Mouse (Mus musculus) c-Kit-negative CD71-positive TER-119-positive erythroid progenitor cells, embryonic 14.5 days (primary cell): ENCODE results near the gene Vmn2r100.

Experiments
- DNase-seq: peaks from one replicate; pipeline ENCODE4 v3.0.0-alpha.2; 2013; ENCODE audit warnings: low read depth, low spot score

Gene Vmn2r100

GRCm38 (mm10) chr17:19504432-19504831, at the start of gene Vmn2r100:
Gene Vmn2r100 (plus strand): TSS chr17:19504732.
- no peak for DNase-seq

- no peak for DNase-seq
These were observed 21.7 kb upstream of the Vmn2r100 start for GRCm38 (mm10) chr17:19482866-19483265.

GRCm38 (mm10) chr17:19576927-19577326, 72.4 kb downstream of the Vmn2r100 start, which contains the start of gene Vmn2r101:
Gene Vmn2r101 (plus strand): TSS chr17:19577227.
- no peak for DNase-seq
